Mouse (Mus musculus) kidney, adult 11 months (tissue): ENCODE results near the gene Vps8.

ENCODE experiments used
- DNase-seq: peaks from one replicate; pipeline ENCODE4 v3.0.0; 2022

The Vps8 gene

GRCm38 (mm10) chr16:21483803-21484202, 60.9 kb downstream of the Vps8 start:
- DNase-seq, result no peak

- no peak for DNase-seq
Observed at GRCm38 (mm10) chr16:21485716-21486115, 62.8 kb downstream of the Vps8 start.

GRCm38 (mm10) chr16:21488413-21488812, 65.5 kb downstream of the Vps8 start:
- peak; percentile 15 for DNase-seq

GRCm38 (mm10) chr16:21492346-21492745, 69.4 kb downstream of the Vps8 start:
- DNase-seq, result no peak

- DNase-seq, result no peak
Observed at GRCm38 (mm10) chr16:21492894-21493293, 70.0 kb downstream of the Vps8 start.

GRCm38 (mm10) chr16:21494681-21495080, 71.8 kb downstream of the Vps8 start:
- DNase-seq, result no peak

- DNase-seq, result no peak
Observed at GRCm38 (mm10) chr16:21496799-21497198, 73.9 kb downstream of the Vps8 start.

- DNase-seq, result no peak
Observed at GRCm38 (mm10) chr16:21497627-21498026, 74.7 kb downstream of the Vps8 start.

GRCm38 (mm10) chr16:21498984-21499383, 76.1 kb downstream of the Vps8 start:
- no peak for DNase-seq

GRCm38 (mm10) chr16:21499656-21500055, 76.7 kb downstream of the Vps8 start:
- DNase-seq, result no peak

GRCm38 (mm10) chr16:21518833-21519232, 95.9 kb downstream of the Vps8 start:
- no peak for DNase-seq

- no peak for DNase-seq
Observed at GRCm38 (mm10) chr16:21519785-21520184, 96.9 kb downstream of the Vps8 start.

GRCm38 (mm10) chr16:21523738-21524137, 100.8 kb downstream of the Vps8 start:
- DNase-seq, result no peak

- DNase-seq, result no peak
Observed at GRCm38 (mm10) chr16:21525376-21525775, 102.5 kb downstream of the Vps8 start.

- DNase-seq, result no peak
Observed at GRCm38 (mm10) chr16:21527271-21528007, 104.5 kb downstream of the Vps8 start.

GRCm38 (mm10) chr16:21533503-21533902, 110.6 kb downstream of the Vps8 start:
- no peak for DNase-seq

- DNase-seq, result peak; percentile 35
Observed at GRCm38 (mm10) chr16:21536240-21537005, 113.5 kb downstream of the Vps8 start.

GRCm38 (mm10) chr16:21537312-21537711, 114.4 kb downstream of the Vps8 start:
- no peak for DNase-seq

- no peak for DNase-seq
Observed at GRCm38 (mm10) chr16:21538889-21539288, 116.0 kb downstream of the Vps8 start.

GRCm38 (mm10) chr16:21542559-21542958, 119.6 kb downstream of the Vps8 start:
- no peak for DNase-seq

- no peak for DNase-seq
Observed at GRCm38 (mm10) chr16:21547446-21547845, 124.5 kb downstream of the Vps8 start.

GRCm38 (mm10) chr16:21549751-21550150, 126.8 kb downstream of the Vps8 start:
- DNase-seq, result peak; percentile 66

- no peak for DNase-seq
Observed at GRCm38 (mm10) chr16:21550453-21550852, 127.5 kb downstream of the Vps8 start.

- DNase-seq, result peak; percentile 66
Observed at GRCm38 (mm10) chr16:21553506-21553905, 130.6 kb downstream of the Vps8 start.
